Mouse (Mus musculus) lung, postnatal 0 days (tissue): ENCODE results near the gene Pdia6.

Source experiments
- CTCF ChIP-seq: IDR thresholded peaks from 2 replicates; pipeline ENCODE4 v1.5.1; 2016; ENCODE audit warnings: antibody characterized with exemption, mild to moderate bottlenecking
- EP300 ChIP-seq: IDR thresholded peaks from 2 replicates; pipeline ENCODE4 v1.6.1; 2016; ENCODE audit warnings: antibody characterized with exemption, mild to moderate bottlenecking, control low read depth

GRCm38 (mm10) chr12:17296899-17297298 is 30.6 kb downstream of the Pdia6 start:
- no peak for TF ChIP-seq EP300
- no peak for TF ChIP-seq CTCF
